Mouse (Mus musculus) adrenal gland, adult 10 weeks (tissue): ENCODE measurements around the gene Stx1b. TPM values are rescaled to one million over a fixed set of nuclear protein-coding genes. Genes with fewer than 3 reads are reported as not detected.

Source experiments
- polyA plus RNA-seq: library from polyadenylated mRNA; stranded (reverse); fragments of 350-450 nt; fragmentation: Illumina TruSeq; extraction: RNeasy Lipid Tissue Mini Kit (QIAGEN cat#74804); gene quantifications from one replicate; pipeline ENCODE4 v1.2.3, GENCODE M21; 2014; ENCODE audit warnings: low read depth, low replicate concordance

Stx1b gene
- polyA plus RNA-seq: 0.93 TPM

GRCm38 (mm10) chr7:127824176-127824871 is at the start of gene Stx1b, which contains the start of gene Stx4a:
Gene Stx1b (minus strand): TSS chr7:127824549.
Gene Stx4a (plus strand): TSS chr7:127824294.

GRCm38 (mm10) chr7:127800435-127801009 is 23.8 kb downstream of the Stx1b start, which contains the start of gene Hsd3b7:
Gene Hsd3b7 (plus strand): TSS chr7:127800604.

GRCm38 (mm10) chr7:127785308-127785707 is 39.0 kb downstream of the Stx1b start, which contains the start of gene Gm49388:
Gene Gm49388 (plus strand): TSS chr7:127785608.

GRCm38 (mm10) chr7:127776426-127776825 is 47.9 kb downstream of the Stx1b start, which contains the start of gene Setd1a:
Gene Setd1a (plus strand): TSS chr7:127776670.

GRCm38 (mm10) chr7:127769651-127770038 is 54.7 kb downstream of the Stx1b start, which contains the start of gene Orai3:
Gene Orai3 (plus strand): TSS chr7:127769815.

Other genes with a start within 250 kb of the Stx1b start
- 1.6 TPM for gene Ccdc189, start 236.0 kb downstream of the Stx1b start, polyA plus RNA-seq
- gene Rnf40, start 235.8 kb downstream of the Stx1b start, polyA plus RNA-seq: 1.5 TPM
- 7.7 TPM for gene Zfp629, start 208.8 kb downstream of the Stx1b start, polyA plus RNA-seq
- 5.5 TPM for gene Bcl7c, start 115.6 kb downstream of the Stx1b start, polyA plus RNA-seq
- gene Ctf1, start 111.8 kb downstream of the Stx1b start, polyA plus RNA-seq: 2.6 TPM
- not detected for gene Ctf2, start 92.4 kb downstream of the Stx1b start, polyA plus RNA-seq
- 0.29 TPM for gene Fbxl19, start 80.0 kb downstream of the Stx1b start, polyA plus RNA-seq
- gene Orai3, start 54.7 kb downstream of the Stx1b start, polyA plus RNA-seq: 5.6 TPM
- gene Setd1a, start 47.9 kb downstream of the Stx1b start, polyA plus RNA-seq: 7.7 TPM
- gene Gm49388, start 38.9 kb downstream of the Stx1b start, polyA plus RNA-seq: not detected
- 17.3 TPM for gene Hsd3b7, start 23.9 kb downstream of the Stx1b start, polyA plus RNA-seq
- gene Stx4a, start 255 bp downstream of the Stx1b start, polyA plus RNA-seq: 16.9 TPM
- gene Zfp646, start 51.7 kb upstream of the Stx1b start, polyA plus RNA-seq: 7.7 TPM
- gene Zfp668, start 52.3 kb upstream of the Stx1b start, polyA plus RNA-seq: 3.4 TPM
- not detected for gene Prss53, start 66.4 kb upstream of the Stx1b start, polyA plus RNA-seq
- gene Gm21974, start 70.9 kb upstream of the Stx1b start, polyA plus RNA-seq: not detected
- 40.1 TPM for gene Vkorc1, start 71.1 kb upstream of the Stx1b start, polyA plus RNA-seq
- 4.7 TPM for gene Bckdk, start 79.5 kb upstream of the Stx1b start, polyA plus RNA-seq
- 8.5 TPM for gene Kat8, start 88.0 kb upstream of the Stx1b start, polyA plus RNA-seq
- gene Prss8, start 105.6 kb upstream of the Stx1b start, polyA plus RNA-seq: not detected
- not detected for gene Prss36, start 122.2 kb upstream of the Stx1b start, polyA plus RNA-seq
- 456 TPM for gene Fus, start 142.9 kb upstream of the Stx1b start, polyA plus RNA-seq
- gene Pycard, start 169.3 kb upstream of the Stx1b start, polyA plus RNA-seq: 2.3 TPM
- gene Trim72, start 179.4 kb upstream of the Stx1b start, polyA plus RNA-seq: not detected
- gene Itgam, start 238.1 kb upstream of the Stx1b start, polyA plus RNA-seq: 4.1 TPM
- gene Gm49368, start 238.1 kb upstream of the Stx1b start, polyA plus RNA-seq: not detected